Mouse (Mus musculus): Measurements from ENCODE around the gene Klhl26. TPM values are rescaled to one million over a fixed set of nuclear protein-coding genes. Genes with fewer than 3 reads are reported as not detected.

Gene Klhl26
- total RNA-seq, 2 experiments from 2014 or later: 40.3 to 44.2 TPM

GRCm38 (mm10) chr8:70486191-70486681 is 9.5 kb upstream of the Klhl26 start:
- intact Hi-C loops (cut with DNase I): loop anchor here (5.0 kb wide), 1 partner anchor 69 kb away; no protein-coding TSS in a partner anchor
- peak in 1 of 2 experiments; percentile 37 for DNase-seq (ENCODE audit: low spot score in 2 of 2)

GRCm38 (mm10) chr8:70482943-70483342 is 6.2 kb upstream of the Klhl26 start:
- intact Hi-C loops (cut with DNase I): no loop called here
- no peak for DNase-seq (ENCODE audit: low spot score in 2 of 2)

- DNase-seq (ENCODE audit: low spot score in 2 of 2): peak; percentile 73 to 94
These were observed 5.1 kb upstream of the Klhl26 start for GRCm38 (mm10) chr8:70481908-70482307.

GRCm38 (mm10) chr8:70477269-70477982 is 658 bp upstream of the Klhl26 start:
- no peak for DNase-seq (ENCODE audit: low spot score in 2 of 2)
- intact Hi-C loops (cut with DNase I): no loop called here

More at GRCm38 (mm10) chr8:70481908-70482307, 5.1 kb upstream of the Klhl26 start:
- intact Hi-C loops (cut with DNase I): no loop called here

GRCm38 (mm10) chr8:70471856-70472255 is 4.9 kb downstream of the Klhl26 start:
- DNase-seq (ENCODE audit: low spot score in 2 of 2): no peak
- intact Hi-C loops (cut with DNase I): no loop called here

GRCm38 (mm10) chr8:70469938-70470337 is 6.8 kb downstream of the Klhl26 start:
- intact Hi-C loops (cut with DNase I): no loop called here
- no peak for DNase-seq (ENCODE audit: low spot score in 2 of 2)

GRCm38 (mm10) chr8:70469295-70469916 is 7.4 kb downstream of the Klhl26 start:
- intact Hi-C loops (cut with DNase I): no loop called here
- DNase-seq (ENCODE audit: low spot score in 2 of 2): no peak

- intact Hi-C loops (cut with DNase I): no loop called here
- no peak for DNase-seq (ENCODE audit: low spot score in 2 of 2)
These were observed 8.0 kb downstream of the Klhl26 start for GRCm38 (mm10) chr8:70468733-70469132.

GRCm38 (mm10) chr8:70467907-70468306 is 8.9 kb downstream of the Klhl26 start:
- intact Hi-C loops (cut with DNase I): no loop called here

GRCm38 (mm10) chr8:70467229-70467725 is 9.5 kb downstream of the Klhl26 start:
- intact Hi-C loops (cut with DNase I): no loop called here
- no peak for DNase-seq (ENCODE audit: low spot score in 2 of 2)

More at GRCm38 (mm10) chr8:70467907-70468306, 8.9 kb downstream of the Klhl26 start:
- DNase-seq (ENCODE audit: low spot score in 2 of 2): no peak

GRCm38 (mm10) chr8:70466771-70467170 is 10.0 kb downstream of the Klhl26 start:
- no peak for DNase-seq (ENCODE audit: low spot score in 2 of 2)
- intact Hi-C loops (cut with DNase I): no loop called here

GRCm38 (mm10) chr8:70466305-70466704 is 10.5 kb downstream of the Klhl26 start:
- no peak for DNase-seq (ENCODE audit: low spot score in 2 of 2)
- intact Hi-C loops (cut with DNase I): no loop called here

GRCm38 (mm10) chr8:70465701-70466100 is 11.1 kb downstream of the Klhl26 start:
- no peak for DNase-seq (ENCODE audit: low spot score in 2 of 2)
- intact Hi-C loops (cut with DNase I): no loop called here

- no peak for DNase-seq (ENCODE audit: low spot score in 2 of 2)
- intact Hi-C loops (cut with DNase I): no loop called here
These were observed 12.6 kb downstream of the Klhl26 start for GRCm38 (mm10) chr8:70464162-70464561.

GRCm38 (mm10) chr8:70463306-70463705 is 13.5 kb downstream of the Klhl26 start:
- DNase-seq (ENCODE audit: low spot score in 2 of 2): peak; percentile 62 to 90
- intact Hi-C loops (cut with DNase I): loop anchor here (1.0 kb wide), 1 partner anchor 45 kb away; no protein-coding TSS in a partner anchor

GRCm38 (mm10) chr8:70462516-70462813 is 14.3 kb downstream of the Klhl26 start:
- intact Hi-C loops (cut with DNase I): no loop called here
- DNase-seq (ENCODE audit: low spot score in 2 of 2): peak in 1 of 2 experiments; percentile 72

- no peak for DNase-seq (ENCODE audit: low spot score in 2 of 2)
- intact Hi-C loops (cut with DNase I): no loop called here
These were observed 14.8 kb downstream of the Klhl26 start for GRCm38 (mm10) chr8:70461765-70462515.

GRCm38 (mm10) chr8:70460606-70461005 is 16.2 kb downstream of the Klhl26 start:
- intact Hi-C loops (cut with DNase I): no loop called here
- DNase-seq (ENCODE audit: low spot score in 2 of 2): peak in 1 of 2 experiments; percentile 48

GRCm38 (mm10) chr8:70460199-70460598 is 16.6 kb downstream of the Klhl26 start:
- DNase-seq (ENCODE audit: low spot score in 2 of 2): no peak
- intact Hi-C loops (cut with DNase I): no loop called here

- intact Hi-C loops (cut with DNase I): no loop called here
- no peak for DNase-seq (ENCODE audit: low spot score in 2 of 2)
These were observed 17.1 kb downstream of the Klhl26 start for GRCm38 (mm10) chr8:70459636-70460035.

All from left cerebral cortex, postnatal 25 days (tissue).